Comparison of ENCODE assay signal across 11 mouse cellular contexts in the genomic region with DNA sequence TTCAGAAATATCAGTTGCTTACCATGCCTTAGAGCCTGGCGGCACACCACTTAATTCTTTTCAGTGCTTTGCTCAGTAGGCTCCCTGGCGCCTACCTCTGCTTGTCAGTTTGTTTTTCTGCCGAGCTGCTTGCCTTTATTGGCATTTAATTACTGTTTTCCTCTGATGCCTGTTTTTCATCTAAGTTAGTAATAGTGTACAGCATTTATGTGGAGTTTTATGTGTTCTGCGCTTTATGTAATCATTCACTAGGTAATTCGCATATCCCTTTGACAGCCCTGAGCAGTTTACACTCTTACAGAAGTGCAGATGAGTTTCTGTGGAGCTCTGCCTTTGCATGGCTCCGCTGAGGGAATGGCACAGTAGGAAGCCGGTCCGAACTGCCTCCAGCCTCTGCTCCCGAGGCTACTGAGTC.
A peak's percentile ranks its signal among the peaks of the same experiment; 100 is the strongest.
DNase-seq lines count a peak whose midpoint lies in the region; ATAC-seq and TF ChIP-seq lines count a peak whose summit lies in the region.
"Had no signal": no experiment of that assay in that cellular context is flagged by ENCODE, and none has a peak within 500 bp of the region (broad histone marks: within the 10 kb centered on the region; RNA-seq: fewer than 3 reads in every experiment).

No protein-coding gene starts in this region.

- H3K9me3 ChIP-seq in forebrain, embryonic 13.5 days (replicated peaks) = no peaks in the 10 kb centered on the region
- H3K9me3 ChIP-seq in forebrain, embryonic 10.5 days = no peaks in the 10 kb centered on the region
- H3K9me3 ChIP-seq in kidney, postnatal 0 days (replicated peaks; ENCODE audit: low read length) = no peaks in the 10 kb centered on the region
- no peaks in the 10 kb centered on the region for H3K9me3 ChIP-seq in embryonic facial prominence, embryonic 13.5 days
- no peaks in the 10 kb centered on the region for H3K9me3 ChIP-seq in limb, embryonic 13.5 days
- no peaks in the 10 kb centered on the region for H3K9me3 ChIP-seq in stomach, postnatal 0 days (ENCODE audit: control insufficient read depth, low read length)
- H3K9me3 ChIP-seq: megakaryocyte, embryonic 14.5 days had no signal

- TF ChIP-seq EP300 in stomach, postnatal 0 days (optimal IDR thresholded peaks at IDR 0.05) = no peak

- no peaks in the 10 kb centered on the region for H3K27me3 ChIP-seq in forebrain, embryonic 13.5 days
- H3K27me3 ChIP-seq in forebrain, embryonic 10.5 days (ENCODE audit: poor library complexity, severe bottlenecking) = no peaks in the 10 kb centered on the region
- H3K27me3 ChIP-seq in kidney, postnatal 0 days (ENCODE audit: insufficient read depth, low read length) = no peaks in the 10 kb centered on the region
- H3K27me3 ChIP-seq in embryonic facial prominence, embryonic 13.5 days = no peaks in the 10 kb centered on the region
- no peaks in the 10 kb centered on the region for H3K27me3 ChIP-seq in limb, embryonic 13.5 days
- H3K27me3 ChIP-seq in stomach, postnatal 0 days (ENCODE audit: control insufficient read depth, insufficient read depth, low read length) = no peaks in the 10 kb centered on the region
- H3K27me3 ChIP-seq: megakaryocyte, embryonic 14.5 days had no signal

- WGBS in forebrain, embryonic 13.5 days = 10% methylated on average over 9 of the region's 9 CpGs
- WGBS in forebrain, embryonic 10.5 days = 15% methylated on average over 9 of the region's 9 CpGs
- 26% methylated on average over 9 of the region's 9 CpGs for WGBS in kidney, postnatal 0 days
- WGBS in embryonic facial prominence, embryonic 13.5 days = 15% methylated on average over 9 of the region's 9 CpGs
- WGBS in limb, embryonic 13.5 days = 7% methylated on average over 9 of the region's 9 CpGs
- WGBS in stomach, postnatal 0 days = 38% methylated on average over 9 of the region's 9 CpGs

- no peak overlapping the region for H3K27ac ChIP-seq in forebrain, embryonic 13.5 days
- H3K27ac ChIP-seq in forebrain, embryonic 10.5 days = no peak overlapping the region
- H3K27ac ChIP-seq in kidney, postnatal 0 days = no peak overlapping the region
- no peak overlapping the region for H3K27ac ChIP-seq in embryonic facial prominence, embryonic 13.5 days
- no peak overlapping the region for H3K27ac ChIP-seq in limb, embryonic 13.5 days
- H3K27ac ChIP-seq in stomach, postnatal 0 days (replicated peaks) = no peak overlapping the region
- H3K27ac ChIP-seq: liver, embryonic 14.5 days had no signal

- no peak overlapping the region for H3K4me2 ChIP-seq in forebrain, embryonic 13.5 days
- no peak overlapping the region for H3K4me2 ChIP-seq in kidney, postnatal 0 days (ENCODE audit: low read length)
- 0 out of 2 replicates have a peak overlapping the region, but pooled peaks have one; percentile 0 for H3K4me2 ChIP-seq in embryonic facial prominence, embryonic 13.5 days
- peak overlapping the region; percentile 34; the same call in 1 of the 2 replicates for H3K4me2 ChIP-seq in limb, embryonic 13.5 days (replicated peaks)
- H3K4me2 ChIP-seq in stomach, postnatal 0 days (replicated peaks; ENCODE audit: low read depth) = no peak overlapping the region

- peaks cover 5% of the 10 kb centered on the region; the same call in 1 of the 2 replicates for H3K4me1 ChIP-seq in forebrain, embryonic 13.5 days
- H3K4me1 ChIP-seq in forebrain, embryonic 10.5 days = peaks cover 8% of the 10 kb centered on the region
- no peaks in the 10 kb centered on the region for H3K4me1 ChIP-seq in kidney, postnatal 0 days (replicated peaks; ENCODE audit: insufficient read depth, low read length)
- 0 out of 2 replicates have a peak, but pooled peaks cover 2% of the 10 kb centered on the region for H3K4me1 ChIP-seq in embryonic facial prominence, embryonic 13.5 days
- H3K4me1 ChIP-seq in limb, embryonic 13.5 days = 0 out of 2 replicates have a peak, but pooled peaks cover 6% of the 10 kb centered on the region
- no peaks in the 10 kb centered on the region for H3K4me1 ChIP-seq in stomach, postnatal 0 days (replicated peaks; ENCODE audit: control insufficient read depth, insufficient read depth)
- H3K4me1 ChIP-seq: megakaryocyte, embryonic 14.5 days had no signal

- no peaks in the 10 kb centered on the region; the same call in 1 of the 2 replicates for H3K36me3 ChIP-seq in forebrain, embryonic 13.5 days (ENCODE audit: poor library complexity, severe bottlenecking)
- H3K36me3 ChIP-seq in forebrain, embryonic 10.5 days (replicated peaks) = peaks cover 15% of the 10 kb centered on the region
- H3K36me3 ChIP-seq in kidney, postnatal 0 days (ENCODE audit: insufficient read depth, low read length) = no peaks in the 10 kb centered on the region
- H3K36me3 ChIP-seq in embryonic facial prominence, embryonic 13.5 days = peaks cover 18% of the 10 kb centered on the region
- H3K36me3 ChIP-seq in limb, embryonic 13.5 days = peaks cover 18% of the 10 kb centered on the region
- no peaks in the 10 kb centered on the region for H3K36me3 ChIP-seq in stomach, postnatal 0 days (ENCODE audit: control insufficient read depth, insufficient read depth, low read length)

- ATAC-seq in forebrain, embryonic 13.5 days = 0 out of 2 replicates have a peak, but pooled peaks have one; percentile 62
- no peak for ATAC-seq in kidney, postnatal 0 days (replicated peaks; ENCODE audit: low FRiP score, low read depth)
- no peak for ATAC-seq in embryonic facial prominence, embryonic 13.5 days (ENCODE audit: insufficient number of reproducible peaks, insufficient read depth, low FRiP score, low TSS enrichment, low read depth)
- ATAC-seq in limb, embryonic 13.5 days (ENCODE audit: low FRiP score, low read depth) = no peak
- no peak for ATAC-seq in stomach, postnatal 0 days (ENCODE audit: low FRiP score, low TSS enrichment)

- no peak for DNase-seq in forebrain, embryonic 10.5 days (ENCODE audit: extremely low spot score, low spot score)
- peak; percentile 22 for DNase-seq in kidney, postnatal 0 days (ENCODE audit: low spot score)
- no peak for DNase-seq in kidney, postnatal 25 days
- DNase-seq in ovary, adult 18-20 months (ENCODE audit: low spot score) = no peak
- DNase-seq in stomach, postnatal 0 days (ENCODE audit: low spot score) = no peak
- DNase-seq: cerebellum, postnatal 14 days had no signal

- TF ChIP-seq CTCF in kidney, postnatal 0 days (IDR thresholded peaks at IDR 0.05; ENCODE audit: low read depth) = no peak
- TF ChIP-seq CTCF in stomach, postnatal 0 days (IDR thresholded peaks at IDR 0.05; ENCODE audit: low read depth) = no peak

- no peak overlapping the region for H3K9ac ChIP-seq in forebrain, embryonic 13.5 days
- no peak overlapping the region for H3K9ac ChIP-seq in kidney, postnatal 0 days (ENCODE audit: low read depth, low read length)
- H3K9ac ChIP-seq in embryonic facial prominence, embryonic 13.5 days = no peak overlapping the region
- no peak overlapping the region for H3K9ac ChIP-seq in limb, embryonic 13.5 days
- H3K9ac ChIP-seq in stomach, postnatal 0 days (ENCODE audit: low read length) = no peak overlapping the region
- H3K9ac ChIP-seq: liver, embryonic 14.5 days had no signal

- H3K4me3 ChIP-seq in forebrain, embryonic 13.5 days = no peak overlapping the region
- H3K4me3 ChIP-seq in forebrain, embryonic 10.5 days = no peak overlapping the region
- H3K4me3 ChIP-seq in kidney, postnatal 0 days (replicated peaks; ENCODE audit: low read depth, low read length) = no peak overlapping the region
- H3K4me3 ChIP-seq in embryonic facial prominence, embryonic 13.5 days = no peak overlapping the region
- no peak overlapping the region for H3K4me3 ChIP-seq in limb, embryonic 13.5 days
- no peak overlapping the region for H3K4me3 ChIP-seq in stomach, postnatal 0 days (ENCODE audit: low read depth, low read length)
- H3K4me3 ChIP-seq: megakaryocyte, embryonic 14.5 days had no signal

Comparison
In these comparisons a context has a peak if more than half of its experiments do, and no peak if none do; other contexts are left out.
1. H3K4me2 ChIP-seq: peak in embryonic facial prominence, embryonic 13.5 days (single experiment) and limb, embryonic 13.5 days (single experiment); none in forebrain, embryonic 13.5 days (single experiment), kidney, postnatal 0 days (single experiment) and stomach, postnatal 0 days (single experiment).